Mouse (Mus musculus) hindbrain, postnatal 0 days (tissue): Measurements from ENCODE around the gene Mpp2. TPM values are rescaled to one million over a fixed set of nuclear protein-coding genes. Genes with fewer than 3 reads are reported as not detected.
A peak's percentile ranks its signal among the peaks of the same experiment; 100 is the strongest.

Experiments used
- ATAC-seq: fragments of 200-750 bp; cut with Nextera tagmentation; 2 replicates; pipeline ENCODE4 v1.8.0; 2017; ENCODE audit warnings: mild to moderate bottlenecking, moderate TSS enrichment, moderate library complexity
- DNase-seq: peaks from one replicate; pipeline ENCODE4 v3.0.0-alpha.2; 2015; ENCODE audit warnings: low spot score
- H3K27ac ChIP-seq: fragments of 300-500 bp; sonication (generic); 2 replicates; pipeline ENCODE4 v1.5.1; 2014; ENCODE audit warnings: mild to moderate bottlenecking
- H3K27me3 ChIP-seq: fragments of 300-500 bp; sonication (generic); 2 replicates; pipeline ENCODE4 v1.6.1; 2014; ENCODE audit warnings: low read length, mixed read lengths; ENCODE audit not compliant: insufficient read depth
- H3K36me3 ChIP-seq: fragments of 300-500 bp; sonication (generic); 2 replicates; pipeline ENCODE4 v1.6.1; 2014; ENCODE audit warnings: low read length, mixed read lengths; ENCODE audit not compliant: insufficient read depth
- H3K4me1 ChIP-seq: fragments of 300-500 bp; sonication (generic); 2 replicates; pipeline ENCODE4 v1.6.1; 2014; ENCODE audit warnings: antibody characterized with exemption, low read length, mixed read lengths; ENCODE audit not compliant: insufficient read depth
- H3K4me2 ChIP-seq: fragments of 300-500 bp; sonication (generic); 2 replicates; pipeline ENCODE4 v1.6.1; 2014; ENCODE audit warnings: low read depth, mild to moderate bottlenecking, low read length, moderate library complexity, mixed read lengths
- H3K4me3 ChIP-seq: fragments of 300-500 bp; sonication (generic); 2 replicates; pipeline ENCODE4 v1.5.1; 2014; ENCODE audit warnings: low read length
- H3K9ac ChIP-seq: fragments of 300-500 bp; sonication (generic); replicated peaks from 2 replicates; pipeline ENCODE4 v1.6.1; 2014; ENCODE audit warnings: mild to moderate bottlenecking, low read length, moderate library complexity, mixed read lengths
- H3K9me3 ChIP-seq: fragments of 300-500 bp; sonication (generic); 2 replicates; pipeline ENCODE4 v1.6.1; 2016; ENCODE audit warnings: low read length, mixed read lengths
- CTCF ChIP-seq: IDR thresholded peaks from 2 replicates; pipeline ENCODE4 v1.5.1; 2016; ENCODE audit warnings: antibody characterized with exemption, control low read depth, low read depth
- WGBS: fragments of 180-500 bp; shearing (Covaris S2); extraction: QIAGEN DNeasy Blood & Tissue Kit; methylation state at CpG from one replicate; pipeline ENCODE4 v1.1.7; 2014; 5-methylcytosine and 5-hydroxymethylcytosine counted together
- polyA plus RNA-seq: library from polyadenylated mRNA; unstranded; fragments of >200 nt; fragmentation: Nextera tagmentation; extraction: Ambion mirVana; gene quantifications from 2 replicates; pipeline ENCODE4 v1.2.1, GENCODE M21; 2015
- total RNA-seq: library from RNA; depleted of rRNA; stranded (reverse); fragments of >200 nt; gene quantifications from 2 replicates; pipeline ENCODE4 v1.2.3, GENCODE M21; 2014

The Mpp2 gene
- total and polyA plus RNA-seq, 2 experiments from 2014 or later: 26.0 to 49.9 TPM

DNA sequence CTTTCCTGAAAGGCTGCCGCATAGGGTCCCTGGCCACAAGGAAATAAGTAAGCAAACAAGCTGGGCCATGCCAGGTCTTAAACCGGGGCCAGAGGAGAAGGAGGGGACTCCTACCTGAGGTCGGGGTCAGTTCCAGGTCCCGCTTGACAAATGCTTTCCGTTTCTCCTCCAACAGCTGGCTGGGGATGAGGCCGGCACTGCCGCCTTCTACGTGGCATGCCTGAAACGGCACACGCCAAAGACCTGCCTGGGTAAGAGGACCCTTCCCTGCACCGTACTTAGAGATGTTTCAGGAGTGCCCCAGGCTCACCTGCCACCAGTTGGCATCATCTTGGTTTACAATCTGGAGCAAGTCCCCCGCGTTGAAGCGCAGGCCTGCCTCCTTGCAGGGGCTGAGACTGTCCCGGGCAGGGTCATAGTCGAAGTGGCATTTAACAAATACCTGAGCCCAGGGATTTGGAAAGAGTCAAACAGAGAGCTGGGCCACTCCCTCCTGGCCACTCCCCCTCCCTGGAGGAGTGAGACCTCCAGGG is 26.3 kb downstream of the Mpp2 start:
- 34% methylated on average over 16 of the region's 16 CpGs for WGBS

DNA sequence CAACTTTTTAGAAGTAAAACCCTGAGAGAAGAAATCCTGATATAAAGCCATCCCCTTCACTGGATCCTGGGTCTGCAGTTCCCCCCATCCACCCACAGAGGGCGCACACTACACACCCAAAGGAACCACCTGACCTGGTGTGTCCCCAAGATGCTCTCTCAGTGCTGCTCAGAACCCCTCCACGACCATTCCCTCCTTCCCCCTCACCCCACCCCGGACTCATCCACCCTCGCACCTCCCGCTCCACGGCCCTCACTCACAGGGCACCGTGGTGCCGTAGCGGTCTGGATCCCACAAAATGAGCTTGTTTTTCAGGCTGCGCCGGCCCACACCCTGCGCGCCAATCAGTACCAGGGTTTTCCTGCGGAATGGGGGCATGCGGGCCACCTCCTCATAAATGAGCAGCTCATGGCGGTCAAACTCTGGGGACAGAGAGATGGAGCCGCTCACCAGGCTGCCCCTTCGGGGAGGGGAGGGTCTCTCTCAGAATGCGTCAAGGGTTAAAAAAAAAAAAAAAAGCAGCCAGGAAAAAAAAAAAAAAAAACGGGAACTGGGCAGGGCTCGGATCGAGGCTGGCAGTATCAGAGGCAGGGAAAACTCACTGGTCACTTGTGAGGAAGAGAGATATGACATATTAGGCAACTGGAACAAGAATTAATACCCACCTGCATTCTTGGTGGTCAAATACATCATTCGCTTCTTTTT is 26.9 kb downstream of the Mpp2 start:
- ATAC-seq (peak; percentile 81), DNase-seq (peak; percentile 85)
- no peaks in the 10 kb centered on the region for H3K27me3 ChIP-seq
- 5% methylated on average over 23 of the region's 23 CpGs for WGBS
- peak; percentile 97 for TF ChIP-seq CTCF
- no peaks in the 10 kb centered on the region for H3K9me3 ChIP-seq
- H3K36me3 ChIP-seq: peaks cover 14% of the 10 kb centered on the region; the same call in 1 of the 2 replicates
- H3K4me2 ChIP-seq: peak overlapping the region; percentile 72
- no peaks in the 10 kb centered on the region for H3K4me1 ChIP-seq
- H3K27ac ChIP-seq: no peak overlapping the region
- peak overlapping the region; percentile 35 for H3K4me3 ChIP-seq
- H3K9ac ChIP-seq: peak overlapping the region; percentile 33; the same call in 1 of the 2 replicates

More for the DNA sequence above, 26.3 kb downstream of the Mpp2 start:
- no peak overlapping the region for H3K27ac ChIP-seq
- DNase-seq (no peak), ATAC-seq (no peak)
- no peak overlapping the region for H3K9ac ChIP-seq
- H3K9me3 ChIP-seq: no peaks in the 10 kb centered on the region
- peaks cover 14% of the 10 kb centered on the region; the same call in 1 of the 2 replicates for H3K36me3 ChIP-seq
- H3K4me2 ChIP-seq: peak overlapping the region; percentile 72
- TF ChIP-seq CTCF: no peak
- no peak overlapping the region for H3K4me3 ChIP-seq
- H3K27me3 ChIP-seq: no peaks in the 10 kb centered on the region
- H3K4me1 ChIP-seq: no peaks in the 10 kb centered on the region

DNA sequence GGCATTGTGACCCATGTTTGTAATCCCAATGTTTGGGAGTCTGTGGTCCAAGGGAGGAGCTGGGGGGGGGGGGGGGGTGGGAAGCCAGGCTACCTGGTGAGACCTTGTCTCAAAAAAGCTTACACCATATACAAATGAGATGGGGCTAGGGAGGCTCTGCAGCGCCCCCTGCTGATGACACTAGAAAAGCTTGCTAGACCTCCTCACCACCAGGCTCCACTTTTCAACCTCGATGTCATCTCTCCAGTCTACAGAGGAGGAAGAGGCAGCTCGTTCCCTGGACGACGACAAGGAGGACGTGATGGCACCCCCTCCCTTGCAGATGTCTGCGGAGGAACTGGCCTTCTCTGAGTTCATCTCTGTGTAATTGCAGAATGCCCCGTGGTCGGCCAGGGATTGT is 34.5 kb downstream of the Mpp2 start:
- 27% methylated on average over 9 of the region's 9 CpGs for WGBS

DNA sequence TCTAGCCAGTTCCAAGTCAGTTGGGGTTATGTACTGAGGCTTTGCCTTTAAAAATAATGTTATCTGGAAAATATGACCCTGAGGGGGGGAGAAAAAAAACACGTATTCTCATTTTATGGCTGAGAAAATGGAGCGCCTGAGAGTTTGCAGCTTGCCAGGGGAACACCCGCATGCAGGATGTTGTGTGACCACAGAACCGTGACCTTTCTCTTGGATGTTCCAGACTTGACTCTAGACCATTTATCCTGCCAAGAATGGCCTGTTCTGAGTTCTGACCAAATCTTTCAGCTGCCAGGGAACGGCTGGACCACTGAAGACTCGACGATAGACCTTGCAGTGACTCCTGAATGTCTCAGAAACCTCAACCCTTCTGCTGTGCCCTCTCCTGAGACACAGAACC is 35.1 kb downstream of the Mpp2 start:
- Histone ChIP-seq H3K27me3 (no peaks in the 10 kb centered on the region), H3K9me3 (no peaks in the 10 kb centered on the region), H3K9ac (no peak overlapping the region), H3K36me3 (no peaks in the 10 kb centered on the region), H3K4me1 (no peaks in the 10 kb centered on the region), H3K27ac (no peak overlapping the region), H3K4me2 (no peak overlapping the region), H3K4me3 (no peak overlapping the region)
- no peak for TF ChIP-seq CTCF
- no peak for DNase-seq
- WGBS: 63% methylated on average over 7 of the region's 7 CpGs
- ATAC-seq: no peak

More for the DNA sequence above, 34.5 kb downstream of the Mpp2 start:
- H3K4me3 ChIP-seq: no peak overlapping the region
- TF ChIP-seq CTCF: peak; percentile 68
- DNase-seq: peak; percentile 73
- H3K27me3 ChIP-seq: no peaks in the 10 kb centered on the region
- H3K36me3 ChIP-seq: peaks cover 3% of the 10 kb centered on the region; the same call in 1 of the 2 replicates
- ATAC-seq: no peak
- H3K4me2 ChIP-seq: no peak overlapping the region
- H3K9ac ChIP-seq: no peak overlapping the region
- no peaks in the 10 kb centered on the region for H3K4me1 ChIP-seq
- H3K27ac ChIP-seq: no peak overlapping the region
- no peaks in the 10 kb centered on the region for H3K9me3 ChIP-seq

DNA sequence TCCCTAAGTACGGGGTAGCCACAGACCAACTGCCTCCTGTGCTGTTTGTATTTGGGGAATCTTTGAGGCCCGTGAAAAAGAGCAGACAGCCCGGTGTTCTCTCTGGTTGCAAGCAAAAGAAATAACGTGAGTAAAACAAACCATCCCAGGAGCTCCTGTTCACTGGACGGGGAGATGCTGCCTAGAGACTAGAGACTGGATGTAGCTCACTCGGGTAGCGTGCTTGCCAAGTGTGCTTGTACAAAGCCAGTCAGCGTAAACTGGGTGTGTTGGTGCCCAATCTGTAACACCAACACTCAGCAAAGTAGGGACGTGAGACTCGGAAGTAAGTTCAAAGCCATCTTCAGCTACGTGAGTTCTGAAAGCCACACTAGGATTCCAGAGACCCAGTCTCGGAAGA is 35.6 kb downstream of the Mpp2 start:
- ATAC-seq (no peak), DNase-seq (no peak)
- Histone ChIP-seq H3K27ac (no peak overlapping the region), H3K4me2 (no peak overlapping the region), H3K27me3 (no peaks in the 10 kb centered on the region), H3K9me3 (no peaks in the 10 kb centered on the region), H3K36me3 (no peaks in the 10 kb centered on the region), H3K4me1 (no peaks in the 10 kb centered on the region), H3K9ac (no peak overlapping the region), H3K4me3 (no peak overlapping the region)
- TF ChIP-seq CTCF: no peak
- 74% methylated on average over 12 of the region's 12 CpGs for WGBS

DNA sequence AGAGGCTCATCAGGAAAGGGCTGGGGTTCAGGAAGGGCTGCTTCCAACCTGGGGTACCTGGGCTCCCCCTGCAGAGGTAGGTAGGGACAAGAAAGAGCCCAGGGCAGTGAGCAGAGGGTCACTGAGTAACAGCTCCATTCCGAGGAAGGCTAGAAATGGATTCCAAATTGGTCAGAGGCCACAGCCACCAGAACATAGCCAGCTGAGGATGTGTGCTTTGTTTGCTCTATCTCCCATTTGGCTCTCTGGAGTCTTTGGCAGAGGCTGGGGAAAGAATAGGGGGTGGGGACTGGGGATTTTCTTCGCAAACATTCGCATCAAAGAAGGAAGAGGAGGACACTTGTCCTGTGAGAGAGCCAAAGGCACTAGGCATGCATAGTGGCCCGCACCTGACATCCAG is 36.4 kb downstream of the Mpp2 start:
- no peak overlapping the region for H3K9ac ChIP-seq

DNA sequence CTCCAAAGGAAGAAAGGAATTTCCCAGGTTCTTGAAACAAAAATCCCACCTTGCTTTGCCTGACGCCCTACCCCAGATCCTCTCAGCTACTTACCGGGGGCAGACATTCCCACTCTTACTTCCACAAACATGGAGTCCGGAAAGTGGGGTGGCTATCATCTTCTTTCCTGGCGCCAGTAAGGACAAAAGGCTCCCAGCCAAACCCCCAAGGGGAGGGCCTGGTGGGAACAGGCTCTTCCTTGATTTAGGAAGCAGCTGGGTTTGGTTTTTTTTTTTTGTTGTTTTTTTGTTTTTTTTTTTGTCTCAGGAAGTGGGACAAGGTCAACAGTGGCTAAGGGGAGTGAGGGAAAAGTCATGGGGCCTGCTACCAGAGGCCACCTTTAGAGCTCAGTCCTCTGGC is 36.8 kb downstream of the Mpp2 start:
- Histone ChIP-seq H3K4me3 (no peak overlapping the region), H3K9me3 (no peaks in the 10 kb centered on the region), H3K27ac (no peak overlapping the region), H3K27me3 (no peaks in the 10 kb centered on the region), H3K9ac (no peak overlapping the region), H3K4me2 (no peak overlapping the region), H3K36me3 (no peaks in the 10 kb centered on the region), H3K4me1 (no peaks in the 10 kb centered on the region)
- TF ChIP-seq CTCF: no peak
- DNase-seq (no peak), ATAC-seq (no peak)
- 64% methylated on average over 4 of the region's 4 CpGs for WGBS

More for the DNA sequence above, 36.4 kb downstream of the Mpp2 start:
- no peak overlapping the region for H3K4me2 ChIP-seq
- no peaks in the 10 kb centered on the region for H3K36me3 ChIP-seq
- H3K27ac ChIP-seq: no peak overlapping the region
- WGBS: 46% methylated on average over 4 of the region's 4 CpGs
- no peak overlapping the region for H3K4me3 ChIP-seq
- ATAC-seq (no peak), DNase-seq (no peak)
- no peaks in the 10 kb centered on the region for H3K27me3 ChIP-seq
- no peaks in the 10 kb centered on the region for H3K9me3 ChIP-seq
- H3K4me1 ChIP-seq: no peaks in the 10 kb centered on the region
- no peak for TF ChIP-seq CTCF
